Mouse (Mus musculus) kidney, adult 2 months (tissue): ENCODE data around the gene Ppp1r1c.

Source experiments
- CTCF ChIP-seq: fragments of 200-500 bp; conservative IDR thresholded peaks from 2 replicates; pipeline ENCODE4 v1.5.1; 2011; ENCODE audit warnings: low read depth, mild to moderate bottlenecking, control low read depth, low read length, moderate library complexity, mixed read lengths; ENCODE audit not compliant: insufficient read depth, insufficient read length
- POLR2A ChIP-seq: fragments of 200-500 bp; IDR thresholded peaks from one replicate; pipeline ENCODE4 v1.6.1; 2011; ENCODE audit warnings: low read depth, low read length, control low read depth

- no peak for TF ChIP-seq CTCF
- TF ChIP-seq POLR2A = no peak
Observed at GRCm38 (mm10) chr2:79839090-79839489, 131.5 kb downstream of the Ppp1r1c start.
